Mouse (Mus musculus) lung, postnatal 25 days (tissue): ENCODE measurements around the gene Hoxa1.

Experiments used
- DNase-seq: peaks from one replicate; pipeline ENCODE4 v3.0.0; 2022; ENCODE audit warnings: low spot score

Hoxa1 gene

DNA sequence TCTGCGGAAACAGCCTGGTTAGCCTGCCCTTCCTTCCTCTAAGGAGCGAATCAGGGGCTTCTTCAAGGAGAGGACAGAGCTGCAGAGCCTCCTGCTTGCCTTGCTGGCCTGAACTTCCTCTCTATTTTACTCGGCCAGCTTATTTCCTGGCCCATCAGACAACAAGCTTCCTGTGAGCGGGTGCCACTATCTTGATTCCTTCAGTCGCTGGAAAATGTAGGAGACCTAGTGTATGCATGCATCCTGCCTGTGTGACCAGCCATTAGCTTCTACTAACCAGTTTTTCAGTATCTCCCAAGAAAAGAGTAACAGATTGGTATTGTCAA, 12.7 kb upstream of the Hoxa1 start:
- DNase-seq, result no peak

DNA sequence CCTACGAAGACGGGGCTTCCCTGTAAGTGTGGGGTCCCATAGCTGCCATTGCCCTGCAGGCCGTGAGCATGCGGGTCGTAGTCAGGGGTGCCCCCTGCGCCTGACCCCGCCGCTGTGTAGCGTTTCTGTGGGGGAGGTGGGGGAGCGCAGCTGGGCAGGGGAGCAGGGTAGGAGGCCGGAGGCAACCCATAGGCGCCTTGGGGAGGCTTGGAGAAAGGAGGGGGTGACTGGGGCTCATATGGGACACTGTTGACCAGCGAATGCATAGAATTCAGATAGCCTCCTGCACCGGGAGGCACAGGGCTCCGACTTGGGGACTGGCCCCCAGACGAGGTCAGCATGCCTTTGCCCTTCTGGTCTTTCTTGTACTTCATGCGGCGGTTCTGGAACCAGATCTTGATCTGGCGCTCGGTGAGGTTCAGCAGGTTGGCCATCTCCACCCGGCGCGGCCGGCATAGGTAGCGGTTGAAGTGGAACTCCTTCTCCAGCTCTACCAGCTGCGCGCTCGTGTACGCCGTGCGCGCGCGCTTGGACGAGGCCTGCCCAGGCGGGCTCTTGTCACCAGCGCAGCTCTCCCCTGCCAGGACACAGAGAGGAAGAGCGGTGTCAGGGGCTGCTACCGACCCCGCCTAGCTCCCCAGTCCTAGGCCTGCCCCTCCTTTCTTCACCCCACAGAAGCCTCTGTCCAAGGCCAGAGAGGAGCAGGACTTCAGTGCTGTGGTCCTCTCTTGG, 12.2 kb upstream of the Hoxa1 start:
- no peak for DNase-seq

DNA sequence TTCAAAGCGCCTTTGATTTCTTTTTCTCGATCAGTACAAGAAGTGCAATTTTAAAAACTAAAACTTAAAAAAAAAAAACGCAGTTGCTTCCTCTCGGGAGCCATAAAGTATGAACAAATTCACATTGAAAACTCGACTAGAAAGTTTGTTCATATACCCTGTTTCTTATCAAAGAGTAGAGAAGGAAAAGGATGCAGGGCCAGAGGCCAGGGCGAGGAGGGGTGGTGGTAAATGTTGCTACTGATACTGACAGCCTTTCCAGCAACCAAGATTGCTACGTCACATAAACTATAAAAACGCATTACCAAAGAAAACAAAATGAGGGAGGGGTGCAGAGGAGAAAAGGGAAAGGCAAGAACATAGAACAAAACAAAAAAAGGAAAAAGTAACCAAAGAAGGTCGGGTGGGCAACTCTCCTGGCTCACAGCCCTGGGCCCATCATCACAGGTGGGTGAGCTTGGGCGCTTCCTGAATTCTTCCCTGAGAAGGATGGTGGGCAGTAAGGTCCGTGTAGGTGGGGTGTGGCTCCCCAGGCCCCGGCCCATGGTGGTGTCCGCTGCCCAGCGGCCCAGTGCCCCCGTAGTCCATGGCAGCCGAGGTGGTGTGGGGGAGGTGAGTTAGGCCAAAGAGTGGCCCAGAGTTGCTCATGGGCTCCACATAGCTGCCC, 11.5 kb upstream of the Hoxa1 start:
- DNase-seq, result no peak

DNA sequence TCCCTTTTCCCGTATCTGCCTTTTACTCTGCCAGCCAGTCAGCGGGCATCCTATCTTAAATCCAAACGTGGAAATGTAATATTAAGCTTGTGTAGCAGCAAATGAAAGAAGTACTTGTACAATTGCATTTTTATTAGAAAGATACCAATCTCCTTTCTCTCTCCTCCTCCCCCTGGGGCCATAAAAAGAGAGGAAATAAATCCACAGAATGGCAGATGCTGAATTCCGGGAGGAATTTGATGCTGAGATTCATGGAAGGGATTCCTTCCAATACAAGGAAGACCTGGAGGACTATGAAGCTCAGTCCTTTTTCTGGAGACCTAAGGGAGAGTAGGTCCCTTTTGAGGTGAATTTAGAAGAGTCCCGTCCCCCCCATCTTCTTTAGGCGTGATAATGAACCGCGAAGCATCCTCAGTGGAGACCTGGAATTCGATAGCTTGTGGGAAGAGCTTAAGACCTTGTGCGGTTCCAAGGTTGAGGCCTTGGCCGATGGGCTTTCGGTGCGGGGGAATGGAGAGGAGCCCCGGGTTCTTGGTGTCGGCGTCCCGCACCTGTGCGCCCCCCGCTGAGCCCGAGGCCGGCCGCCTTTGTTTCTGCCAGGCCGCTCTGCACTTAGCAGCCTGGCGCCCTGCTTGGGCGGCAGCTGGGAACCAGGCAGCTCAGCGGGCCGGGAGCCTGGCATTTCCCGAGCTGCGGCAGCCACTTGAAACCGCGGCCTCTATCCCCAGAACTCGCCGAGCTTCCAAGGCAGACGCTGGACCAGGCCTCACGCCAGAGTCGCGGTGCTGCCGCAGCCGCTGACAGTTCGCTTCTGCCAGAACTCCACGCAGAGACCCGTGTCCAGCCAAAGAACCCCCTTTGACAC, 10.3 kb upstream of the Hoxa1 start:
- no peak for DNase-seq

DNA sequence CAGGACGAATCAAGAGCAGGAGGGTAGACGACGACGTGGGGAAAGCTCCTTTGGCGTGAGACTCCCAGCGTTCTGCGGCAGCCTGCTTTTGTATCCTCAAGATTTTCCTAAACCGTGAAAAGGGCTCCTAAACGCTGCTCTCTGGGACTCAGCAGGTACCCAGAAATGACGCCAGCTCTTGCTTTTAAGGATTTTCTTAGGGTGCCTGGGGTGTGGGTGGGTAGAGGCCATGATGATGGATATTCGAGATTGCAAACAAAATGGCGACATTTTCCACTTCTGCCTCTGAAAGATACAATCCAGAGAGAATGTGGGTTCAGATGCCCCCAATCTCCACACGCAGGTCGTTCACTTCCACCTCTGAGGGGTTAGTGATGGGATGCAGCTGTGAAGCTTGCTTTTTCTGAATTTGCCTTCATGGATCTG, 9.6 kb upstream of the Hoxa1 start:
- no peak for DNase-seq

DNA sequence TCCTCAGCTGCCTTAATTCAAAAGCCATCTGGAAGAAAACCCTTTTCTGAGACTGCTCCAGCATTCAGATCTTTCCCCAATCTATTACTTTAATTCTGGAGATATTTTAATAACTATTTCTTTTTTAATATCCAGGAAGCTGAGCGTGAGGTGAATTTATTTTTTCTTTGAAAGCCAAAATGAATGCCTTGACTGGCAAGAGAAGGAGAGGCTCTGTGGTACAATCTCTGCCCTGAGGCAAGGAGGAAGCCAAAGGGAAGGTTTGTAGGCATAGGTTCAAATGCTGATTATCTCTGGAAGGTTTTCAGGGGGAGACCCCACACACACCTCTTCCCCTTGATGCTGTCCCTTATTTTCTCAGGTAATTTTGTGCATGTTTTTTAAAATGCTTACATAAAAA, 9.1 kb upstream of the Hoxa1 start:
- no peak for DNase-seq

DNA sequence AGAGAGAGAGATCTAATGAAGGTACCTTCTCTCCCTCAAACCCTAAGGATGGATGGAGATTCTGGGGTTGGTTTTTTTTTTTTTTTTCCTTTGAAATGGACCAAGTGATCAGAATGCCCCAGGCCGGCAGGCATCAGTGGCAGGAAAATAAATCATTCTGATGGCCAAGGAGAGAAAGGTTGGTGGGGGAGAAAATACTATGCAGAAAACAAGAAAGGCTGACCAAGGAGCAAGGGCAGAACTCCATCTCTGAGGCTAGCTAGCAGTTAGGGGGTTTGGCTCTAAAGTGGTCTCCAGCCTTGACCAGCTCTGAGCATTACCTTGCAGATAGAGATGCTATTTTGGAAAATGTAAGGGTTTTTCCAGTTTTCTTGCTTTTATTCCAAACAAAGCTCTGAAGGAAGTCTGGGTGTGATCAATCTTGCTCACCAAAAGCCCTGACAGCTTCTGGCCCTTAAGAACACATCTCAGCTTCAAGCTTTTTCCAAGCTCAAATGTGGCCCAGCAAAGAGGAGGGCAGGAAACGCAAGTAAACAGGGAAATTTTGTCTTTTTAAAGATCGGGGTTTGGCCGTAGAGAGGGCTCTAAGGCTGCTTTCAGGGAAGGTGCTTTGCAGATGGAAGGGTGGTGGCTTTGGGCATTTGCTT, 8.4 kb upstream of the Hoxa1 start:
- DNase-seq, result no peak

DNA sequence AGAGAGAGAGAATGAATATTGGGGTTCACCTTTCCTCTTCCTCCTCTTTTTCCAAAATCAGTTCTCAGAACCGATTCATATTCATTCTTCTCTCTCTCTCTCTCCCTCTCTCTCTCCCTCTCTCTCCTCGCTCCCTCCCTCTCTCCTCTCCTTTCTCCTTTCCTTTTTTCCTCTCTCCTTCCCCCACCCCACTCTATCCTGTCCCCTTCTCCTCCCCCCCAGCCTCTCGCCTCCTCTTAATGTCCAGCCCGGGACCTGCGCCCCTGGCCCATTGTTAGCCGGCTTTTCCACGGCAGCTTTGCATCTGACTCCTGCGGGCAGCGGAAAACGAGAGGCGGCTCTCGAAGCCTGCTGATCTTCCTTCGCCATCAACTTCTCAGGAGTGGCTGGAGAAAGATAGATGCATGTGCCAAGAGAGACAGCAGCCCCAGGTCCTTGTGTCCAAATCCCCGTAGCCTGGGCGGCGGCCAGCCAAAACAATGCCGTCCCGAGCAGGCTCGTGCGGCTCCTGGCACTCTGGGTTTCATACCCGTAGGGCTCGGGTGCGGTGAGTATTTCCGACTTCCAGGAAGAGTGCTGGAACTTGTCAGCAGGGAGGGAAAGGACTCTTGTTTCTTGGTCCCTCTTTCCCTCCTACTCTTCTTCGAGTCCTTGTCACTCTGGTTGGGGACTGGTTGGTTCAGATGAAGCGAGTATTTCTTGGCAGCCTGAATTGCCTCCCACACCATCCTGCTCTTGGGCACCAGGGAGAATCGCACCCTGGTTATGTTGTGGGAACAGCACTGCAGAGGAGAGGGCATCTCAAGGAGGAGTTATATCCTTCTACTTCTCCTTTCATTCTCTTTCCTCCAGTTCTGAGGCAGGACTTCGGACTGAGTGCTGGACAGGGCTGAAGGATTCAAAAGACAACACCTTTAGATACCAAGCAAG, 7.6 kb upstream of the Hoxa1 start:
- no peak for DNase-seq

DNA sequence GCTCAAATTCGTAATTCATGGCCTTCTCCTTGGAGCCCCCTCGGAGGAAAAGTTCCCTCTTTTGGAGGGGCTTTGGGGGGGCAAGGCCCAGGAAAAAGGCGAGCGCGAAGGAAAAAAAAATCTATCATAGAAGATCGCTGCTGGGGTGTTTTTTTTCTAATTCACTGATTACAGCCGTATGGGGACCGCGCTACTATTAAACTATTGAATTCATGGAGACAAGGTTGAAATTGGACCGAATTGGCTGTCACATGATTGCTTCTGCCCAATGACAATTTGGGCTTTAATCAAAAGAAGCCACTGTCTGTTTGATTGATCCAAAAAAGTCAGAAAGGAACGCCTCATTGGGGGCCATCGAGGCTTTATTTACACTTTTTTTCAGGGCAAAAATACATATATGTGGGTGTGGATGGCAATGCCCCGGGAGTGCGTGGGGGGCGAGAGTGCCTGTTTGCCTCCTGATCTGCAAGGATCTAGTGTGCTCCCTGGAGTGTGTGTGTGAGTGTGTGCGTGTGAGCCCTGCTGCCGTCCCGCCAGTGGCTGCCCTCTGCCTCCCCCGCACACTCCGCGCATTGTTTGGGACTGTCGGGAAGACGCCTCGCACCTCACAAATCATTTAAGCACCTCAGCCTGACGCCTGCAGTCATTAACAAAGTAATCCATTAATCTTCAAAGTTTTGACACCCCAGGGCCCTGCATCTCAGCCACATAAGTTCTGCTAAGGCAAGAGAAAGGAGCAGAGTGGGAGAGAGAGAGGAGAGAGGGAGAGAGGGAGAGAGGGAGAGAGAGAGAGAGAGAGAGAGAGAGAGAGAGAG, 6.7 kb upstream of the Hoxa1 start, which contains the start of gene Hoxa2:
Gene Hoxa2, minus strand, starts transcription at position 206 of the 815 bp plus-strand sequence.
- DNase-seq, result no peak

DNA sequence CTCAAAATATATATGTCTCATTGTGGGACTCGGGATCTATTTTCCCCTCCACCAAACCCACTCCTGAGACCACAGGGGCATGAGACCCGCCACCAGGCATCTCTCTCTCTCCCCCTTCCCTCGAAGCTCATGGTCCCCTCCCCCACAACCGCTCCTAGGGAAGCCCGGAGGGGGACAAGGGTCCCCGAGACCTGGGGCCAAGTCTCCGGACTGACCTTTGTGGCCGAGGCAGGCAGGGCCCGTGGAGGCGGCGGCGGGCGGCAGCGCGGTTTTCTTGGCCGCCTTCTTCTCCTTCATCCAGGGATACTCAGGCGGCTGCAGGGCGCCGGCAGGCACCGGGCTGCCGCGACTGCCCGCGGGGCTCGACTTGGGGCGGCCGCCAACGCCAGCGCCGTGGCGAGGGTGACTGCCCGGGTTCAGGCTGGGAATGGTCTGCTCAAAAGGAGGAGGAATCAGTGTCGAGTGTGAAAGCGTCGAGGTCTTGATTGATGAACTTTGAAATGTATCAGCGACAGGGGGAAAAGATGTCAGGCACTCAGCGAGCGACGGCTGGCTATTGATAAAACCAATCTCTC, 6.0 kb upstream of the Hoxa1 start:
- DNase-seq, result no peak

DNA sequence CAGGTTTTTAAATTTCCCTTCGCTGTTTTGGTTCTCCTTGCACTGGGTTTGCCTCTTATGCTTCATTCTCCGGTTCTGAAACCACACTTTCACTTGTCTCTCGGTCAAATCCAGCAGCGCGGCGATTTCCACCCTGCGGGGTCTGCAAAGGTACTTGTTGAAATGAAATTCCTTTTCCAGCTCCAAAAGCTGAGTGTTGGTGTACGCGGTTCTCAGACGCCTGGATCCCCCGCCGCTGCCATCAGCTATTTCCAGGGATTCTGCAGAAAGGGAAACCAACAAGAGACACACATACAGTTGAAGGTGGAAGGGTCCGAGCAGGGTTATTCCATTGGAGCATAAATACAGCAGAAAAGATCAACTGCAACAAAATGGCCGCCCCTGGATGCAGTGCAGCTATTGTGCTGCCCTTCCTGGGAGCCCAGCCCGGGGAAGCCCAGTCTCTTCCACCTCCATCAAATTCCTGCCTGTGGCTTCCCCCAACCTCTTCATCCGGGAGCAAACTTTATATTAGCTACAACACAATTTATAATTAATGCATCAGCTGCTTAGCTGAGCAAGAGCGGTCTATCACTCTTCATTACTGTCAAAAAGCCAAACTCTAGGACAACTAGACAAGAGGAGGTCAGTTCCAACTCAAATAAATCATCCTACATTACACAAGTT, 5.4 kb upstream of the Hoxa1 start:
- DNase-seq, result no peak

DNA sequence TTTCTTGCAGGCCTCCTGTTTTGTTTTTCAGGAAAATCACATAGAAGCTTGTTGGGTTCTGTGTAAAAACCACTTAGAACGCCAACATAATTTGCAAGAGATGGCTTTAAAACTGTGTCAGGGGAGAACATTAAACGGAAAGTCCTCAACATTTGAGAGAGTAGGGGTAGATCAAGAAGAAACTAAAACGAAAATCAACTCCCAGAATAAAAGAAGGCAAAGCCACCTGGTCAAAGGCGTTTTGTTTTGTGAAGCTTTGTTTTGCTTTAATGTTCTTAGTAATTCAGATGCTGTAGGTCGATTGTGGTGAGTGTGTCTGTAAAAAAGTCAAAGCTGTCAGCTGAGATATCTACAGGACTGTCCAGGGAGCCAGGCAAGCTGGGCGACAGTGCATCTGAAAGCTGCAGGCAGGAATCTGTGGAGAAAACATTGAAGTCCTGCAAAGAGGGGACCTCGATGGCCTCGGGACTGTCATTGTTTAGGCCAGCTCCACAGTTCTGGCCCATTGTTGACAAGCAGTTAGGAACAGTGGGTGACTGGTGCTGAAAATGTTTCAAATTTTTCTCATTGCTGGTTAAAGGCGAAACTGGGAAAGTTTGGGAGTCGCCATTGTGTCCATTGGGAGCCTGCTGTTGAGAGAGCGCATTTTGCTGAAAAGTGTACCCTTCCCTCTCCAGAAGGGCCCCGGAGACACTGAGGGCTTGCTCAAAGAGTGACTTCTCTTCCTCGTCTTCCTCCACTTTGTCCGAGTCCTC, 4.7 kb upstream of the Hoxa1 start:
- DNase-seq, result no peak

DNA sequence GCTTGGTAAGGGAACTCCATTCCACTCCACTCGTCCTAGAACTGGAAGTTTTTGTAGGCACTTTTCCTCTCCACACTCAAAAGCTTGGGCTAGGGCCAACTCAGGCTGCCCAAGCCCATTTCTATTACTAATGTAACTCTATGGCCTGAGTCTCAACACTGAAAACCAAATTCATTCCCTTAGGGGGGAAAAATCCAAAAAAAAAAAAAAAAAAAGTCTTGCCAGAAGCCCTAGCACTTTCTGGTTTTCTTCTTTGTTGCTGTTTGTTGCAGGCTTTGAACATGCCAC, 3.9 kb upstream of the Hoxa1 start:
- no peak for DNase-seq

DNA sequence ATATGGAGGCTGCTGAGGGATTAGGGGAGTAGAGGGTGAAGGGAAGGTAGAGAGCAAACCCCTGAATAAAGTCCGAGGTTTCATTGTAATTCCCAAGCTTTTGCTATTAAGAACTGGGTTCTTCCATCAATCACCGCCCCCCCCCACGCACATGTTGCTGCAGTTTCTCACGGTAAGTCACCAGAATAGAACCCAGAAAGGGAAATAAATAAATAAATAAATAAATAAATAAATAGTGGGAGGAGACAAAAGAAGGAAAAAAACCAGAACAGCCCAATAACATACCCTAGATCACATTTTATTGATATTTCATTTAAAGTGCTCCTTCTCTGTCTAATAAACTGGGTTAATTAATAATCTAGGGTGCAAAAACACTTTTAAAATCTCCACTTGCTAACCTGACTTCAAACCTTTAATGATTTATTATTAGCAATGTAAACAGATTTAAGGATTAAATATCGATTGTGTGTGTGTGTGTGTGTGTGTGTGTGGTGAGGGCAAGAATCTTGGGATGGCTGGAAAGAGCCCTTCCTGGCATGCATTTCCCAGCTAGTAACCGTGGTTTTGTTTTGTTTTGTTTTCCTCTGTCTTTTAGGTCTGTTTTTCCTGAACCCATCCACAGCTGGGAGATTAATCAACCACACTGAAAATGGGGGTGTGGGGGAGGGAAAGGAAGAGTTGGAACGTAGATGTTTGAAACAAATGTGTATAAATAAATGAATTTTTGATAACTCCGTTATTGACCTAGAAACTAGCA, 3.4 kb upstream of the Hoxa1 start:
- no peak for DNase-seq

DNA sequence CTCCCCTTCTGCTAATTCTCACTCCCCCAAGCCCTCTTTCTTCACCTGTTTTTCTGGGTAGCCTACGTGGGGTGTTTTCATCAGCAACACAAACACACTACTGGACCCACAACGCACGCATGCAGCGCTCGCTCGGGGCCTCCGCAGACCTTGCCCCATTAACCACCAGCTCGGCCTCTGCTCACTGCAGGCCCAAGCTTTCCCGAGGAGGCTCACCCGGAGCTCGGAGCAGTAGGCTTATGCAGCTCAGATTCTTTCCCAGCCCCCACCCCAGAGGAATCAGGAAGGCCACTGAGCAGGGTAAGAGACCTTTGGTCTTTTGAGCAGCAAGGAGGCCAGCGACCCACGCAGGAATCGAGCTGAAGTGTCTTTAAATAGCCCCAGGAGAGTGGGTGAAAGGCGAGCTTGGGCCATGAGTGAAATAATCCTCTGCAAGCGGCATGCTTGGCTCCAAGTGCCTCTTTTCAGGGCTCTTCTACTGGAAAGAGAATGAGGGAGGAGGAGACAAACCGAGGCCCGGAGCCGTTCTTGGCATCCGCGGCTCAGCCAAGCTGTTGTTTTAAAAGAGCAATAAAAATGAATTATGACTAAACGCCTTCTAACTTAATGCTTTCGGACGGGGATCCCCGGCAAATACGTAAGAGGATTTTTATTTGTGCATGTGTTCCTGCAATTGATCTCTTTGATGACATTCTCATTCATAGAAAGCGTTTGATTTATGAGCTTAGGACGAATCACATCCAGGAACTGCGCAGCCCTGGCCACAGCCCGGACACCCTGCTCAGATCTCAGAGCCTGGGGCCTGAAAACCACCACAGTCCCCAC, 2.6 kb upstream of the Hoxa1 start:
- no peak for DNase-seq

DNA sequence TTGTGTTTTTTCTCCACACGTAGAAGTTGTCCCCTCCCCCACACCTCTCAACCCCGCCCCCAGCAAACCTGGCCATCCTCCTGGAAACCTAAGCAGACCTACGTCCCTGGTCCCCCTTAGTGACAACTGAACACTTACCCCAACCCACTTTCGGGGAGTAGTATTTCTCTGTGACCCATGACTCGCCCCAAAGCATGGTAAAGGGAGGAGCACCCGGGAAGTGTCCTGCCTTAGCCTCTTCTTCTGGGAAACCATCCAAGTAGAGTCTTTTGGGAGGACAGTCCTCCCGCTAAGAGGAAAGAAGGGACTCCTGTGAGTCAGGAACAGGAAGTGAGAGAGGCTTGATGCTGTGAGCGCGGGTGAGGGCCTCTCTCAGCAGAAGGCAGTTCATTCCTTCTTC, 1.9 kb upstream of the Hoxa1 start:
- DNase-seq, result no peak

DNA sequence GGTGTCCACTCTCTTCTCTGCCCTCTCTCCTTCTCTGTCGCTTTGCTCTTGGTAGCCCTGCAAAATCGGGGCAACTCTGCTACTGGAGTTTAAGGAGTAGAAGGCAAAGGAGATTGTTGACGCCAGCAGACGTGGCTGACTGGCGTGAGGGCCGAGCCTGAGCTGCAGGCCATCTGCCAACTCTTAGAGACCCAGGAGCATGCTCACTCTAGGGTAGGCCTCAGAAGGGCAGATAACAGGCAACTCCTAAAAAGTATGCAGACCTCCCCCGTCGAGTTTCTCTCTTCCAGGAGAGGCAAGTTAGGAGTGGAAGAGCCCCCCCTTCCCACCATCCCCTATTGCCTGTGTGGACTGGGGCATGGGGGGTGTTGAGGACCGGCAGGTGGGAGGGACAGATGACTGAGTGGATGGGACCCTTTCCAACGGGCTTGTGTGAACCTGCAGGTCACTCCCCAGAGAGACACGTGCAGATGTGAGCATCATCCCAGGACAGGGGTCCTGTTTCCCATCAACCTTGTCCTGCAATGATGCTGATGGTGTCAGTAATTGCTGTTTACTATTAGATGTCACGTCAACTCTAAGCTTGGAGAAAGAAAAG, 1.1 kb upstream of the Hoxa1 start:
- DNase-seq, result no peak
